In the genomic region with DNA sequence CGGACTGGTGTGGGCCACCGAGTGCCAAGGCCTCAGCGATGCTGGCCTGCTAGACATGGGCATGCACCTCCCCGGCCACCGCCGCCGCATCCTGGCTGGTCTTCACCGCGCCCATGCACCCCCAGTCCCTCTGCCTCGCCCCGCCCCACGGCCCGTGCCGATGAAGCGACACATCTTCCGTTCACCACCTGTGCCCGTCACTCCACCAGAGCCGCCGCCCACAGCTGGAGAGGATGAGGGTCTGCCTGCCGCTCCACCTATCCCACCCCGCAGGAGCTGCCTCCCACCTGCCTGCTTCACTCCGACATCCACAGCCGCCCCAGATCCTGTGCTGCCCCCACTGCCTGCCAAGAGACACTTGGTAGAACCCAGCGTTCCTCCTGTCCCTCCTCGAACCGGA, we compare ENCODE assay signal across 23 mouse cellular contexts. TPM values are rescaled to one million over a fixed set of nuclear protein-coding genes. Genes with fewer than 3 reads are reported as not detected.
DNase-seq lines count a peak whose midpoint lies in the region; ATAC-seq and TF ChIP-seq lines count a peak whose summit lies in the region.
"Had no signal": no experiment of that assay in that cellular context is flagged by ENCODE, and none has a peak within 500 bp of the region (broad histone marks: within the 10 kb centered on the region; RNA-seq: fewer than 3 reads in every experiment).

No protein-coding gene starts in this region.

- H3K9ac ChIP-seq in ES-E14 (ENCODE audit: insufficient read depth, low read depth, low read length, poor library complexity, severe bottlenecking), result peak overlapping the region; percentile 38; the same call in 1 of the 2 replicates
- H3K9ac ChIP-seq in midbrain, embryonic 15.5 days, result no peak overlapping the region
- H3K9ac ChIP-seq: embryonic facial prominence, embryonic 15.5 days; limb, embryonic 12.5 days had no signal

- H3K4me1 ChIP-seq in megakaryocyte, embryonic 14.5 days, result peaks cover 92% of the 10 kb centered on the region
- H3K4me1 ChIP-seq in ES-E14 (ENCODE audit: control insufficient read depth in 2 of 2, insufficient read depth in 2 of 2, low read length in 2 of 2, poor library complexity in 1 of 2), result peaks cover 1 to 8% of the 10 kb centered on the region in 2 experiments; a peak in 1 of 4 replicates
- peaks cover 5% of the 10 kb centered on the region for H3K4me1 ChIP-seq in midbrain, embryonic 15.5 days

- 84% methylated on average over 26 of the region's 26 CpGs for WGBS in midbrain, embryonic 15.5 days

- H3K27me3 ChIP-seq in megakaryocyte, embryonic 14.5 days (replicated peaks), result no peaks in the 10 kb centered on the region
- no peaks in the 10 kb centered on the region for H3K27me3 ChIP-seq in midbrain, embryonic 15.5 days (replicated peaks)
- H3K27me3 ChIP-seq: embryonic facial prominence, embryonic 15.5 days; limb, embryonic 12.5 days had no signal

- H3K27ac ChIP-seq in ES-E14 (ENCODE audit: insufficient read depth, low read depth, low read length, poor library complexity, severe bottlenecking), result no peak overlapping the region
- H3K27ac ChIP-seq in midbrain, embryonic 15.5 days, result no peak overlapping the region
- H3K27ac ChIP-seq: embryonic facial prominence, embryonic 15.5 days; limb, embryonic 12.5 days had no signal

- intact Hi-C loops in heart, postnatal 25 days (cut with DNase I), result loop anchor here (2.0 to 5.0 kb wide), 2 partner anchors 62 to 311 kb away; no protein-coding TSS in a partner anchor

- peak overlapping the region; percentile 50 for H3K4me3 ChIP-seq in megakaryocyte, embryonic 14.5 days (replicated peaks)
- H3K4me3 ChIP-seq in ES-E14 (ENCODE audit: insufficient read depth in 1 of 2, low read depth in 1 of 2, low read length in 2 of 2, poor library complexity in 1 of 2, severe bottlenecking in 1 of 2), result peak overlapping the region; percentile 26 to 62; a peak in 2 of 4 replicates
- H3K4me3 ChIP-seq in midbrain, embryonic 15.5 days, result no peak overlapping the region
- H3K4me3 ChIP-seq: embryonic facial prominence, embryonic 15.5 days; limb, embryonic 12.5 days had no signal

- DNase-seq in heart, adult 11 months, result peak; percentile 92
- DNase-seq in heart, postnatal 25 days (ENCODE audit: low spot score), result no peak
- no peak for DNase-seq in ES-E14 (ENCODE audit: low read depth, low spot score)
- no peak for DNase-seq in natural killer cell, adult 2 months (ENCODE audit: low spot score in 2 of 2)
- DNase-seq: adrenal gland, postnatal 14 days; cerebellum, adult 9-10 months; heart, postnatal 10 days; kidney, adult 8-10 months; kidney, postnatal 25 days; retina, postnatal 1 day; thymus, adult 2 months had no signal

- no peak for ATAC-seq in megakaryocyte, adult 5-6 weeks (ENCODE audit: poor library complexity, severe bottlenecking)
- peak; percentile 40; the same call in 1 of the 2 replicates for ATAC-seq in midbrain, embryonic 15.5 days (replicated peaks)
- ATAC-seq in inflammation-experienced regulatory T-cells, adult 6 months, result no peak
- ATAC-seq: lung, postnatal 0 days had no signal

- H3K9me3 ChIP-seq in megakaryocyte, embryonic 14.5 days, result no peaks in the 10 kb centered on the region
- no peaks in the 10 kb centered on the region for H3K9me3 ChIP-seq in ES-E14 (ENCODE audit: control insufficient read depth, insufficient read depth, low read depth, low read length)
- no peaks in the 10 kb centered on the region for H3K9me3 ChIP-seq in midbrain, embryonic 15.5 days
- H3K9me3 ChIP-seq: embryonic facial prominence, embryonic 15.5 days; limb, embryonic 12.5 days had no signal

- in situ Hi-C loops in ES-E14 (cut with MboI; ENCODE audit: low sequenced_read_pairs in 2 of 2, unreplicated experiment in 2 of 2), result no loop called here

- peaks cover 94% of the 10 kb centered on the region for H3K36me3 ChIP-seq in megakaryocyte, embryonic 14.5 days (replicated peaks; ENCODE audit: low read length)
- H3K36me3 ChIP-seq in ES-E14 (ENCODE audit: control insufficient read depth, insufficient read depth, low read length, poor library complexity, severe bottlenecking), result no peaks in the 10 kb centered on the region
- no peaks in the 10 kb centered on the region for H3K36me3 ChIP-seq in midbrain, embryonic 15.5 days (replicated peaks)
- H3K36me3 ChIP-seq: embryonic facial prominence, embryonic 15.5 days; limb, embryonic 12.5 days had no signal

- H3K4me2 ChIP-seq in midbrain, embryonic 15.5 days, result no peak overlapping the region
- H3K4me2 ChIP-seq: embryonic facial prominence, embryonic 15.5 days; heart, embryonic 11.5 days; limb, embryonic 12.5 days had no signal

TF ChIP-seq in ES-E14, 5 proteins besides CTCF, POLR2A, EP300 and RAD21:
- TF ChIP-seq CHD2 (IDR thresholded peaks at IDR 0.05; ENCODE audit: low read depth, low read length) (no peak), ZNF384 (IDR thresholded peaks at IDR 0.05; ENCODE audit: low read depth, low read length) (no peak), MAFK (IDR thresholded peaks at IDR 0.05; ENCODE audit: insufficient read depth, low read depth, low read length) (no peak), ZC3H11A (IDR thresholded peaks at IDR 0.05; ENCODE audit: borderline replicate concordance, low read depth, low read length) (no peak)

RNA-seq across cellular contexts. Expression of gene Arap1, which starts 25.2 kb away (rescaled TPM):
- 10 to 100 TPM; 31.6 to 35.9 TPM for total RNA-seq in heart, postnatal 25 days (2021)
- 143 and 148 TPM in 2 replicates for polyA plus RNA-seq in megakaryocyte, embryonic 14.5 days (2012; ENCODE audit: insufficient read depth, low replicate concordance)
- 141 and 152 TPM in 2 replicates for total RNA-seq in megakaryocyte, adult 5-6 weeks (2015)
- 211 and 245 TPM in 2 replicates for total RNA-seq in megakaryocyte, adult 5-6 weeks (2017)
- 32.1 and 32.2 TPM in 2 replicates for total RNA-seq in ES-E14 (2012; rRNA removed)
- polyA plus RNA-seq in midbrain, embryonic 15.5 days (2015; fragmentation: Nextera tagmentation; extraction: Ambion mirVana), result 10.4 and 10.6 TPM in 2 replicates
- polyA plus RNA-seq in inflammation-experienced regulatory T-cells, adult 6 months (2017; shearing (Covaris generic)), result 10 to 100 TPM; 29.0 to 58.0 (median 41.3) TPM

RNA-seq across cellular contexts. Expression of gene Gm45837, which starts 37.6 kb away (rescaled TPM):
- not detected for total RNA-seq in heart, postnatal 25 days (2021)
- polyA plus RNA-seq in megakaryocyte, embryonic 14.5 days (2012; ENCODE audit: insufficient read depth, low replicate concordance), result 1.4 TPM in 1 of 2 replicates, not detected in the other
- 10.2 TPM in 1 of 2 replicates, not detected in the other for total RNA-seq in megakaryocyte, adult 5-6 weeks (2015)
- total RNA-seq in megakaryocyte, adult 5-6 weeks (2017), result 35.6 TPM in 1 of 2 replicates, not detected in the other
- not detected in 2 replicates for total RNA-seq in ES-E14 (2012; rRNA removed)
- not detected in 2 replicates for polyA plus RNA-seq in midbrain, embryonic 15.5 days (2015; fragmentation: Nextera tagmentation; extraction: Ambion mirVana)
- polyA plus RNA-seq in inflammation-experienced regulatory T-cells, adult 6 months (2017; shearing (Covaris generic)), result 10 to 100 TPM in 2 of 3 experiments, 1 to 10 TPM in 1; 6.7 to 39.0 (median 18.9) TPM
- total RNA-seq: adrenal gland, postnatal 14 days; G1E; gastrocnemius, adult 18-20 months; heart, postnatal 10 days; megakaryocyte progenitor cell, adult 5-6 weeks had no signal
- polyA plus RNA-seq: gonadal fat pad, adult 2 months; heart, embryonic 11.5 days; limb, embryonic 12.5 days; thymus, adult 2 months had no signal

RNA-seq across cellular contexts. Expression of gene Pde2a, which starts 48.4 kb away (rescaled TPM):
- total RNA-seq in heart, postnatal 25 days (2021), result 10 to 100 TPM; 63.6 to 65.9 TPM
- 0.54 and 0.63 TPM in 2 replicates for polyA plus RNA-seq in megakaryocyte, embryonic 14.5 days (2012; ENCODE audit: insufficient read depth, low replicate concordance)
- 35.4 and 37.5 TPM in 2 replicates for total RNA-seq in megakaryocyte, adult 5-6 weeks (2015)
- total RNA-seq in megakaryocyte, adult 5-6 weeks (2017), result 25.7 and 65.8 TPM in 2 replicates
- total RNA-seq in ES-E14 (2012; rRNA removed), result 6.2 and 12.4 TPM in 2 replicates
- 31.4 and 32.2 TPM in 2 replicates for polyA plus RNA-seq in midbrain, embryonic 15.5 days (2015; fragmentation: Nextera tagmentation; extraction: Ambion mirVana)
- polyA plus RNA-seq in inflammation-experienced regulatory T-cells, adult 6 months (2017; shearing (Covaris generic)), result 10 to 100 TPM in 2 of 3 experiments, 1 to 10 TPM in 1; 6.1 to 36.2 (median 19.9) TPM
- polyA plus RNA-seq: G1E had no signal

RNA-seq across cellular contexts. Expression of gene Stard10, which starts 56.2 kb away (rescaled TPM):
- 10 to 100 TPM; 57.4 to 65.4 TPM for total RNA-seq in heart, postnatal 25 days (2021)
- 236 and 315 TPM in 2 replicates for polyA plus RNA-seq in megakaryocyte, embryonic 14.5 days (2012; ENCODE audit: insufficient read depth, low replicate concordance)
- 22.3 and 23.9 TPM in 2 replicates for total RNA-seq in megakaryocyte, adult 5-6 weeks (2015)
- total RNA-seq in megakaryocyte, adult 5-6 weeks (2017), result 8.2 and 8.4 TPM in 2 replicates
- total RNA-seq in ES-E14 (2012; rRNA removed), result 15.2 and 15.4 TPM in 2 replicates
- 8.7 and 9.6 TPM in 2 replicates for polyA plus RNA-seq in midbrain, embryonic 15.5 days (2015; fragmentation: Nextera tagmentation; extraction: Ambion mirVana)
- 1 to 10 TPM; 1.7 to 5.6 (median 2.0) TPM for polyA plus RNA-seq in inflammation-experienced regulatory T-cells, adult 6 months (2017; shearing (Covaris generic))
- total RNA-seq: G1E had no signal
